Mouse (Mus musculus) heart, embryonic 14.5 days (tissue): Measurements from ENCODE around the gene Muc4. TPM values are rescaled to one million over a fixed set of nuclear protein-coding genes. Genes with fewer than 3 reads are reported as not detected.

ENCODE experiments used
- ATAC-seq: fragments of 200-750 bp; cut with Nextera tagmentation; 2 replicates; pipeline ENCODE4 v1.8.0; 2017; ENCODE audit warnings: low read depth, moderate TSS enrichment; ENCODE audit not compliant: insufficient number of reproducible peaks, insufficient read depth, low FRiP score
- H3K27ac ChIP-seq, 2 experiments: fragments of 200-500 bp in 1 of 2; fragments of 300-500 bp in 1 of 2; sonication (generic) in 1 of 2; replicated peaks in 1 of 2; 2 replicates each; pipeline ENCODE4 v1.5.1; 2012 to 2014; ENCODE audit warnings: low read depth in 2 of 2, low read length in 2 of 2, control low read depth in 1 of 2, mild to moderate bottlenecking in 1 of 2, mixed read lengths in 1 of 2; ENCODE audit not compliant: control insufficient read depth in 1 of 2, insufficient read depth in 1 of 2
- H3K27me3 ChIP-seq: fragments of 300-500 bp; sonication (generic); 2 replicates; pipeline ENCODE4 v1.6.1; 2014; ENCODE audit warnings: mild to moderate bottlenecking, low read length, control low read depth; ENCODE audit not compliant: control insufficient read depth, insufficient read depth
- H3K36me3 ChIP-seq: fragments of 300-500 bp; sonication (generic); 2 replicates; pipeline ENCODE4 v1.6.1; 2014; ENCODE audit warnings: mild to moderate bottlenecking, control low read depth, low read length, mixed read lengths; ENCODE audit not compliant: control insufficient read depth, insufficient read depth
- H3K4me1 ChIP-seq, 2 experiments: fragments of 200-500 bp in 1 of 2; fragments of 300-500 bp in 1 of 2; sonication (generic) in 1 of 2; 2 replicates each; pipeline ENCODE4 v1.6.1; 2012 to 2014; ENCODE audit warnings: low read length in 2 of 2, control low read depth in 1 of 2, mixed read lengths in 1 of 2; ENCODE audit not compliant: control insufficient read depth in 2 of 2, insufficient read depth in 2 of 2
- H3K4me2 ChIP-seq: fragments of 300-500 bp; sonication (generic); 2 replicates; pipeline ENCODE4 v1.6.1; 2014; ENCODE audit warnings: mild to moderate bottlenecking, low read length
- H3K4me3 ChIP-seq, 2 experiments: fragments of 200-500 bp in 1 of 2; fragments of 300-500 bp in 1 of 2; sonication (generic) in 1 of 2; 2 replicates each; pipeline ENCODE4 v1.5.1; 2012 to 2014; ENCODE audit warnings: low read length in 2 of 2, mild to moderate bottlenecking in 2 of 2, control low read depth in 1 of 2, low read depth in 1 of 2, moderate library complexity in 1 of 2; ENCODE audit not compliant: control insufficient read depth in 1 of 2, insufficient read depth in 1 of 2
- H3K9ac ChIP-seq: fragments of 300-500 bp; sonication (generic); 2 replicates; pipeline ENCODE4 v1.6.1; 2014; ENCODE audit warnings: mild to moderate bottlenecking, low read length
- H3K9me3 ChIP-seq: fragments of 300-500 bp; sonication (generic); 2 replicates; pipeline ENCODE4 v1.6.1; 2016; ENCODE audit warnings: low read length, control low read depth; ENCODE audit not compliant: control insufficient read depth
- WGBS: fragments of 180-500 bp; shearing (Covaris S2); extraction: QIAGEN DNeasy Blood & Tissue Kit; methylation state at CpG from one replicate; pipeline ENCODE4 v1.1.7; 2014; 5-methylcytosine and 5-hydroxymethylcytosine counted together
- polyA plus RNA-seq: library from polyadenylated mRNA; unstranded; fragments of >200 nt; fragmentation: Nextera tagmentation; extraction: Ambion mirVana; gene quantifications from 2 replicates; pipeline ENCODE4 v1.2.1, GENCODE M21; 2014

Gene Muc4
- polyA plus RNA-seq, 1 experiment from 2014 or later = not detected

DNA sequence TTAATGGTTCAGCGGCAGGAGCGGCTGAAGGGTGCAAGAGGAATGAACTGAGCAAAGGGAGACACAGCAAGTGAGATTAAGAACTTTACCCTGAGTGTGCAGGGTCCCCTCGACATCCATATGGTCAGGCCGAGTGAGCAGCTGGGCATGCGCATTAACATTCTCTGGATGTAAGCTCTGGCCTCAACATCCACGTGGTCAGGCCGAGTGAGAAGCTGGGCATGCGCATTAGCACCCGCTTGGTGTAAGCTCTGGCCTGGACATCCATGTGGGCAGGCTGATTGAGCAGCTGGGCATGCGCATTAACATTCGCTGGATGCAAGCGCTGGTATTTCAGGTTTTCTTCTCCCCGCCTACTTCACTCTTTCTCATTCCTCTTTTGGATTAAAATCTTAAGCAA, 49.2 kb downstream of the Muc4 start:
- no peak overlapping the region for H3K4me3 ChIP-seq
- ATAC-seq = no peak
- no peaks in the 10 kb centered on the region for H3K9me3 ChIP-seq
- WGBS = 85% methylated on average over 13 of the region's 13 CpGs
- no peak overlapping the region for H3K9ac ChIP-seq
- H3K36me3 ChIP-seq = no peaks in the 10 kb centered on the region
- H3K27me3 ChIP-seq = no peaks in the 10 kb centered on the region
- H3K4me1 ChIP-seq = no peaks in the 10 kb centered on the region
- no peak overlapping the region for H3K4me2 ChIP-seq
- H3K27ac ChIP-seq = no peak overlapping the region

DNA sequence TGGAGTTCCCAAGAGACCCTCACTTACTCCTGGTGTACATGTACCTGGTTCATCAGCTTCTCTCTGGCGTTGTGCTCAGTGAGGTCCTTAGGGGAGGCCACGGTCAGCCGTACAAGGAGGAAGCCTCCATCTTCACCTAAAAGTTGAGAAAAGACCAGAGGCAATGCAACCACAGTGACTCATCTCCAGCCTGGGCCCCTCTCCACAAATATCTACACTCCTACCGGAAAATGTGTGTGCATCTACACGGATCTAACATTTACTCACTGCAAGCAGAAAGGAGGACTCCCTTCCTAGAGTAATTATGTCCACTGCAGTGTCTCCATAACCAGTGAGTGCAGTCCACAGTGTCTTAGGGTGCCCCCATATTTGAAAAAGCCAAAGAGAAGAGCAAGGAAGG, 54.4 kb downstream of the Muc4 start:
- 84% methylated on average over 5 of the region's 5 CpGs for WGBS
- H3K4me1 ChIP-seq = peaks cover 6 to 9% of the 10 kb centered on the region in 2 experiments; a peak in 2 of 4 replicates
- no peaks in the 10 kb centered on the region for H3K9me3 ChIP-seq
- H3K4me2 ChIP-seq = no peak overlapping the region
- H3K4me3 ChIP-seq = no peak overlapping the region
- no peak overlapping the region for H3K27ac ChIP-seq
- no peaks in the 10 kb centered on the region for H3K27me3 ChIP-seq
- no peaks in the 10 kb centered on the region for H3K36me3 ChIP-seq
- ATAC-seq = no peak
- H3K9ac ChIP-seq = no peak overlapping the region

DNA sequence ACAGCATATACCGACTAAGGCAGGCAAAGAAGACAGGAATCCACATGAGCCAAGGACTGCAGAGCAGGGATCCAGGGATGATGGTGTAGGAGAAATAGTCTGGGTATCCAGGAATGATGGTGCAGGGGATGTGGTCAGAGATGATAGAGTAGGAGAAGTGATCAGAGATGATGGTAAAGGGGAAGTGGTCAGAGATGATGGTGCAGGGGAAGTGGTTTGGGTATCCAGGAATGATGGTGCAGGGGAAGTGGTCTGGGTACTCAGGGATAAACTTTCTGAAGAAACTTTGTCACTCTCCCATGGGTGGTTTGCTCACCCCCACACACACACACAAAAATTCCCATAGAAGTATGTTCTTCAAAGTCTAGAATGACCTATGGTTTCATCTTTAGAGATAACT, 59.5 kb downstream of the Muc4 start:
- H3K4me2 ChIP-seq = no peak overlapping the region
- H3K27me3 ChIP-seq = no peaks in the 10 kb centered on the region
- H3K9me3 ChIP-seq = no peaks in the 10 kb centered on the region
- no peak overlapping the region for H3K27ac ChIP-seq
- no peak for ATAC-seq
- peaks cover 12 to 15% of the 10 kb centered on the region in 2 experiments; a peak in 2 of 4 replicates for H3K4me1 ChIP-seq
- no peak overlapping the region for H3K4me3 ChIP-seq
- no peak overlapping the region for H3K9ac ChIP-seq
- WGBS = 84% methylated on average over 1 of the region's 1 CpGs
- no peaks in the 10 kb centered on the region for H3K36me3 ChIP-seq

- no peaks in the 10 kb centered on the region for H3K36me3 ChIP-seq
- no peaks in the 10 kb centered on the region for H3K27me3 ChIP-seq
- H3K4me2 ChIP-seq = no peak overlapping the region
- 76% methylated on average over 14 of the region's 14 CpGs for WGBS
- H3K27ac ChIP-seq = no peak overlapping the region
- no peaks in the 10 kb centered on the region for H3K9me3 ChIP-seq
- H3K4me3 ChIP-seq = no peak overlapping the region
- no peak overlapping the region for H3K9ac ChIP-seq
- ATAC-seq = no peak
- H3K4me1 ChIP-seq = peaks cover 15 to 16% of the 10 kb centered on the region in 2 experiments; a peak in 3 of 4 replicates
Measured at GRCm38 (mm10) chr16:32796676-32797425, 61.2 kb downstream of the Muc4 start.

DNA sequence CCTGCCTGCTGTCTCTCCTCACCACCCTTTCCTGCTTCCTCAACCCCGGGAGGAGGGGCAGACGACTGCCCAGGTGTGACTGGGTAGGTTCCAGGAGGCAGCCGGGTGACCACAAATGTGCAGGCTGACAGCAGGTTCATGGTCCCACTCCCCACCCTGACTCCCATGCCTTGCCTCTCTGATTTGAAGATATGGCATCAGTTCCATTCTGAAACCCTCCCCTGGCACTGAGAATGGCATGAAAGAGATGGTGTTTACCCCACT, 61.7 kb downstream of the Muc4 start, which contains the start of gene Muc20:
TSS of gene Muc20 (minus strand) at position 10 of the 264 bp plus-strand sequence.
- H3K9ac ChIP-seq = no peak within 1 kb of the TSS
- no peak within 1 kb of the TSS for H3K27ac ChIP-seq
- H3K4me2 ChIP-seq = no peak within 1 kb of the TSS
- H3K9me3 ChIP-seq = no peaks in the 10 kb centered on the region
- H3K27me3 ChIP-seq = no peaks in the 10 kb centered on the region
- ATAC-seq = no peak
- no peaks in the 10 kb centered on the region for H3K36me3 ChIP-seq
- H3K4me3 ChIP-seq = no peak within 1 kb of the TSS
- peaks cover 17% of the 10 kb centered on the region in 2 experiments; a peak in 3 of 4 replicates for H3K4me1 ChIP-seq
- 76% methylated on average over 3 of the region's 3 CpGs for WGBS

GRCm38 (mm10) chr16:32803252-32803853, 67.7 kb downstream of the Muc4 start:
- Histone ChIP-seq H3K4me3 (no peak overlapping the region), H3K27me3 (no peaks in the 10 kb centered on the region), H3K36me3 (no peaks in the 10 kb centered on the region), H3K27ac (peak overlapping the region; percentile 9 to 69; a peak in 3 of 4 replicates), H3K4me2 (no peak overlapping the region), H3K9ac (no peak overlapping the region), H3K9me3 (no peaks in the 10 kb centered on the region), H3K4me1 (peaks cover 23 to 33% of the 10 kb centered on the region in 2 experiments)
- WGBS = 47% methylated on average over 6 of the region's 6 CpGs
- ATAC-seq = peak; percentile 20; the same call in 1 of the 2 replicates

GRCm38 (mm10) chr16:32803901-32804300, 68.2 kb downstream of the Muc4 start:
- 44% methylated on average over 5 of the region's 5 CpGs for WGBS
- no peak overlapping the region for H3K4me2 ChIP-seq
- ATAC-seq = no peak
- H3K27ac ChIP-seq = no peak overlapping the region
- peaks cover 18 to 28% of the 10 kb centered on the region in 2 experiments for H3K4me1 ChIP-seq
- no peaks in the 10 kb centered on the region for H3K9me3 ChIP-seq
- no peaks in the 10 kb centered on the region for H3K27me3 ChIP-seq
- H3K9ac ChIP-seq = no peak overlapping the region
- no peaks in the 10 kb centered on the region for H3K36me3 ChIP-seq
- H3K4me3 ChIP-seq = no peak overlapping the region
